Mouse (Mus musculus): ENCODE measurements at regions not wholly inside any gene's neighbourhood (a gene's known extent, or its start where the extent isn't known, plus 50 kb on each side); places are given as distances from the start of the nearest gene placed in this dataset.
A peak's percentile ranks its signal among the peaks of the same experiment; 100 is the strongest.

GRCm38 (mm10) chr15:31869673-31870417 is 268.2 kb downstream of the Fam173b start:
- no peak for DNase-seq
- H3K4me3 ChIP-seq = no peak overlapping the region
- TF ChIP-seq CTCF (IDR thresholded peaks at IDR 0.05) = no peak
- H3K27ac ChIP-seq = no peak overlapping the region
- intact Hi-C loops (cut with DNase I) = no loop called here

GRCm38 (mm10) chr15:31875436-31875835 is 273.8 kb downstream of the Fam173b start:
- no peak for DNase-seq
- no peak overlapping the region for H3K27ac ChIP-seq
- no peak for TF ChIP-seq CTCF (IDR thresholded peaks at IDR 0.05)
- intact Hi-C loops (cut with DNase I) = no loop called here
- no peak overlapping the region for H3K4me3 ChIP-seq

- intact Hi-C loops (cut with DNase I) = no loop called here
- Histone ChIP-seq H3K4me3 (no peak overlapping the region), H3K27ac (no peak overlapping the region)
- no peak for DNase-seq
- TF ChIP-seq CTCF (IDR thresholded peaks at IDR 0.05) = no peak
These were observed 278.8 kb downstream of the Fam173b start for GRCm38 (mm10) chr15:31880479-31880878.

- H3K4me3 ChIP-seq = no peak overlapping the region
- peak; percentile 19 for DNase-seq
- no peak for TF ChIP-seq CTCF (IDR thresholded peaks at IDR 0.05)
- H3K27ac ChIP-seq = no peak overlapping the region
- intact Hi-C loops (cut with DNase I) = no loop called here
These were observed 280.7 kb downstream of the Fam173b start for GRCm38 (mm10) chr15:31882331-31882730.

- no peak for DNase-seq
- no peak overlapping the region for H3K4me3 ChIP-seq
- intact Hi-C loops (cut with DNase I) = no loop called here
- no peak for TF ChIP-seq CTCF (IDR thresholded peaks at IDR 0.05)
- no peak overlapping the region for H3K27ac ChIP-seq
These were observed 281.9 kb downstream of the Fam173b start for GRCm38 (mm10) chr15:31883516-31883915.

GRCm38 (mm10) chr15:31898904-31899650 is 278.0 kb upstream of the Tas2r119 start:
- no peak overlapping the region for H3K4me3 ChIP-seq
- TF ChIP-seq CTCF (IDR thresholded peaks at IDR 0.05) = no peak
- no peak overlapping the region for H3K27ac ChIP-seq
- DNase-seq = no peak
- intact Hi-C loops (cut with DNase I) = no loop called here

GRCm38 (mm10) chr15:31900325-31900724 is 276.8 kb upstream of the Tas2r119 start:
- Histone ChIP-seq H3K4me3 (no peak overlapping the region), H3K27ac (no peak overlapping the region)
- DNase-seq = no peak
- intact Hi-C loops (cut with DNase I) = no loop called here
- TF ChIP-seq CTCF (IDR thresholded peaks at IDR 0.05) = no peak

GRCm38 (mm10) chr15:31908432-31908831 is 268.7 kb upstream of the Tas2r119 start:
- no peak for TF ChIP-seq CTCF (IDR thresholded peaks at IDR 0.05)
- H3K4me3 ChIP-seq = no peak overlapping the region
- peak overlapping the region; percentile 51; the same call in 1 of the 2 replicates for H3K27ac ChIP-seq
- intact Hi-C loops (cut with DNase I) = no loop called here
- no peak for DNase-seq

- intact Hi-C loops (cut with DNase I) = no loop called here
- Histone ChIP-seq H3K4me3 (no peak overlapping the region), H3K27ac (no peak overlapping the region)
- no peak for TF ChIP-seq CTCF (IDR thresholded peaks at IDR 0.05)
- no peak for DNase-seq
These were observed 265.1 kb upstream of the Tas2r119 start for GRCm38 (mm10) chr15:31911978-31912377.

- intact Hi-C loops (cut with DNase I) = no loop called here
- DNase-seq = no peak
- Histone ChIP-seq H3K27ac (no peak overlapping the region), H3K4me3 (no peak overlapping the region)
- no peak for TF ChIP-seq CTCF (IDR thresholded peaks at IDR 0.05)
These were observed 255.6 kb upstream of the Tas2r119 start for GRCm38 (mm10) chr15:31921485-31921884.

- H3K27ac ChIP-seq = no peak overlapping the region
- DNase-seq = no peak
- TF ChIP-seq CTCF (IDR thresholded peaks at IDR 0.05) = no peak
- intact Hi-C loops (cut with DNase I) = no loop called here
- H3K4me3 ChIP-seq = no peak overlapping the region
These were observed 216.8 kb upstream of the Tas2r119 start for GRCm38 (mm10) chr15:31960301-31960700.

- DNase-seq = no peak
- no peak for TF ChIP-seq CTCF (IDR thresholded peaks at IDR 0.05)
- H3K27ac ChIP-seq = no peak overlapping the region
- H3K4me3 ChIP-seq = no peak overlapping the region
- intact Hi-C loops (cut with DNase I) = no loop called here
These were observed 215.1 kb upstream of the Tas2r119 start for GRCm38 (mm10) chr15:31961963-31962362.

GRCm38 (mm10) chr15:31964911-31965310 is 212.2 kb upstream of the Tas2r119 start:
- no peak overlapping the region for H3K4me3 ChIP-seq
- no peak for DNase-seq
- intact Hi-C loops (cut with DNase I) = no loop called here
- no peak overlapping the region for H3K27ac ChIP-seq
- TF ChIP-seq CTCF (IDR thresholded peaks at IDR 0.05) = no peak

Measured in gastrocnemius, adult 2 months (tissue).